In genomic region chr7:99926916-99927714, GRCm38 (mm10) we compare ENCODE assay signal across 8 mouse cellular contexts. TPM values are rescaled to one million over a fixed set of nuclear protein-coding genes. Genes with fewer than 3 reads are reported as not detected.
A peak's percentile ranks its signal among the peaks of the same experiment; 100 is the strongest.
DNase-seq lines count a peak whose midpoint lies in the region; ATAC-seq lines count a peak whose summit lies in the region.

No protein-coding gene starts in this region.

- ATAC-seq in inflammation-experienced regulatory T-cells, adult 6 months, result no peak

- intact Hi-C loops in heart, postnatal 36 days (cut with DNase I), result loop anchor here (1.0 kb wide), 1 partner anchor 54 kb away; no protein-coding TSS in a partner anchor
- intact Hi-C loops in left cerebral cortex, postnatal 14 days (cut with DNase I), result loop anchor here (5.0 to 10.0 kb wide), 2 partner anchors 55 to 178 kb away; partner anchors contain the start of gene Rnf169

- DNase-seq in ovary, postnatal 14 days (ENCODE audit: low spot score), result peak; percentile 51
- no peak for DNase-seq in ovary, adult 18-20 months (ENCODE audit: low spot score)
- peak; percentile 76 for DNase-seq in adrenal gland, adult 2 months
- DNase-seq in embryo, embryonic 11 days, result peak; percentile 74
- DNase-seq in heart, postnatal 36 days, result peak; percentile 65 to 77
- peak; percentile 82 to 90 for DNase-seq in left cerebral cortex, postnatal 14 days (ENCODE audit: low spot score in 2 of 2)
- peak; percentile 82 to 87 for DNase-seq in right cerebral cortex, adult 2 months (ENCODE audit: low spot score in 2 of 2)

RNA-seq across cellular contexts. Expression of gene Rnf169, which starts 53.1 kb away (rescaled TPM):
- 10 to 100 TPM; 13.0 to 13.8 TPM for total RNA-seq in adrenal gland, adult 2 months (2021)
- 3.7 and 5.0 TPM in 2 replicates for polyA plus RNA-seq in adrenal gland, adult 2 months (2012; rRNA removed)
- 10 to 100 TPM in 1 of 2 experiments, 1 to 10 TPM in 1; 9.0 to 10.8 TPM for total RNA-seq in heart, postnatal 36 days (2021)
- 10 to 100 TPM; 39.3 to 52.1 TPM for total RNA-seq in left cerebral cortex, postnatal 14 days (2021)
- polyA plus RNA-seq in inflammation-experienced regulatory T-cells, adult 6 months (2017; shearing (Covaris generic)), result 10 to 100 TPM in 1 of 3 experiments, 1 to 10 TPM in 2; 5.3 to 10.6 (median 8.4) TPM
